Mouse (Mus musculus): ENCODE results near the gene Thg1l. TPM values are rescaled to one million over a fixed set of nuclear protein-coding genes. Genes with fewer than 3 reads are reported as not detected.

Thg1l gene
- polyA plus RNA-seq, 1 experiment = 12.2 TPM

GRCm38 (mm10) chr11:45897392-45897791, 57.9 kb downstream of the Thg1l start:
- no peak for DNase-seq (ENCODE audit: low read depth)
- TF ChIP-seq CTCF (IDR thresholded peaks at IDR 0.05; ENCODE audit: borderline replicate concordance, extremely low read depth, insufficient read depth, insufficient read length) (no peak), POLR2A (IDR thresholded peaks at IDR 0.05; ENCODE audit: borderline replicate concordance, extremely low read depth, insufficient read depth, insufficient read length, poor library complexity, severe bottlenecking) (no peak)

Other genes with a start within 250 kb of the Thg1l start
- gene Clint1, start 103.4 kb downstream of the Thg1l start, polyA plus RNA-seq (2012; rRNA removed) = 53.5 and 59.4 TPM in 2 replicates
- 19.1 and 29.7 TPM in 2 replicates for gene Lsm11, start 10.6 kb downstream of the Thg1l start, polyA plus RNA-seq (2012; rRNA removed)
- 0.29 and 0.30 TPM in 2 replicates for gene Sox30, start 24.8 kb upstream of the Thg1l start, polyA plus RNA-seq (2012; rRNA removed)
- gene Gm12166, start 96.8 kb upstream of the Thg1l start, polyA plus RNA-seq (2012; rRNA removed) = 4.6 and 6.3 TPM in 2 replicates
- gene Adam19, start 100.5 kb upstream of the Thg1l start, polyA plus RNA-seq (2012; rRNA removed) = 15.5 and 22.8 TPM in 2 replicates
- gene Nipal4, start 211.0 kb upstream of the Thg1l start, polyA plus RNA-seq (2012; rRNA removed) = 0.59 and 0.83 TPM in 2 replicates